Mouse (Mus musculus) left cerebral cortex, adult 18-20 months (tissue): Measurements from ENCODE around the gene Cmya5. TPM values are rescaled to one million over a fixed set of nuclear protein-coding genes. Genes with fewer than 3 reads are reported as not detected.
A peak's percentile ranks its signal among the peaks of the same experiment; 100 is the strongest.

Experiments
- DNase-seq, 2 experiments: peaks; one replicate each; pipeline ENCODE4 v3.0.0; 2021 to 2022; ENCODE audit warnings: low spot score in 2 of 2, mixed read lengths in 1 of 2
- total RNA-seq, 2 experiments: library from RNA; stranded (reverse); gene quantifications; 2 replicates each; pipeline ENCODE4 v1.2.3; 2021

Gene Cmya5
- total RNA-seq, 2 experiments from 2014 or later, result 4.7 to 5.3 TPM

DNA sequence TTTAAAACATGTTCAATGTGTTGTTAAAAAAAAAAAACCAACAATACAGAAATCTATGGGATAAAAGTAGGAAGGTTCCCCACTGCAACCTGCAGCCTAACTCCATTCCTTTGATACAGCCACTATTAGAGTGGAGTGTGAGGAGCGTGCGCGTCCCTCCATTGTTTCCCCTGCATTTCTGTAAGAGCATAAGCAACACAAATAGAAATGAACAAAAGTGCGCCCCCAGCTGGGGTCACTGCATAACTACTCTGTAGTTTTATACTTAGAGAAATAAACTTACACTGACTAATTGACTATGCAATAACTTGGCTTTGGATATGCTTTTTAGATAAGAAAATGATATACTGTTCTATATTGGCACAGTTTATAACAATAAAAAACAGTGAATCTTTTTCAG is 75.0 kb downstream of the Cmya5 start:
- DNase-seq, result no peak

DNA sequence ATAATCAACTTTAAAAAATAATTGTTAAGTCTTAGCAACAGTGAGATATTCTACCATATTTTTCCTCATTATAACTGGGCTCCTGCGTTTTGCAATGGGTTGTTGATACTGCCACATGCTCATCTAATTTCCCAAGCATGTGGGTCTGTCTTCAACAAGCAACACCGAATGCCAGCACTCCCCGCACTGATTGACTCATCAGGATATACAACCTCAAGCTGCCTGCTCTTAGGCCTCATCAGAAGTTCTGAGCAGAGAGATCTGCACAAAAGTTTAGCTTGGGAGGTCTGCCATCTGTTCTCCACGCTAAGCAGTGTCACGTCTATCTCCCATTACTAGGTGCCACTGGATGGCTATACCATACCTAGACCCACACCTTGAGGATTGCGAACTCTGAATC is 76.2 kb downstream of the Cmya5 start:
- no peak for DNase-seq

GRCm38 (mm10) chr13:93062860-93063636 is 81.5 kb downstream of the Cmya5 start:
- DNase-seq, result peak; percentile 50 to 56

- DNase-seq, result no peak
Measured at GRCm38 (mm10) chr13:93061311-93061710, 83.2 kb downstream of the Cmya5 start.

DNA sequence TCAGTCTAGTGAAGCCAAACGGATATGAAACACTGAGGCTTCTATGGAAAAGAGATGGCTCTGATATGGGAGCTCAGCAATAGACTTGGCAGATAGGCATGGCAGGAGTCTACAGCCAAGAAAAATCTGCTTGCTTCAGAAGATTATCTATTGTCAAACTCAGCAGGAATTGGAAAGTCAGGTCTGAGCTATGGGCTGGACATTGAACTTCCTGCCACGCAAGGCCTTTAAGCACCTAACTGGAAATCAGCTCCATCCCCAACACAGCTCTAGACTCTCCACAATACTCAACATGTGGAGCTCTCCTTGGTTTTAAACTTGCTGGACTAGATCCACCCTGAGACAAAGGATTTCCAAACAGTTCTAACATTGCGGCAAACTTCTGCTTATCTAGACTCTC is 84.1 kb downstream of the Cmya5 start:
- no peak for DNase-seq

- peak; percentile 54 to 64 for DNase-seq
Measured at GRCm38 (mm10) chr13:93058551-93059011, 85.9 kb downstream of the Cmya5 start.

- no peak for DNase-seq
Measured at GRCm38 (mm10) chr13:93057492-93058260, 86.8 kb downstream of the Cmya5 start.

DNA sequence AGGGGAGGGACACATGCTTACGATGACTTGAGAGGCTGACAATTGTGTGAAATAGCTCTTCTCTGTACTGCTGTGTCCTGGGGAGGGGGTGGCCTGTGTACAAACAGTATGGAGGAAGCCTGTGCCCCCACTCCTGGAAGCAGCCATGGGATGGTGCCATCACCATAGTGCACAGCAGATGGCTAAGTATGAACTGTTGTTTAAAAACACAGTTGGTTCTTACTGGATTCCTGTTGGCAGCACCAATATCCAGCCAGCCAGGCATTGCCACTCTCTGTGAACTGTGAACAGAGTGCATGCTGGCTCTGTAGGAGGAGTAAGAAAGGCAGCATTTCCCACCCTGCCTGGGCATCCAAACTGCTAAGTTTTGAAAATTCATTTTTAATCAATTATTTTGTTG is 88.4 kb downstream of the Cmya5 start:
- DNase-seq, result peak in 1 of 2 experiments; percentile 29

DNA sequence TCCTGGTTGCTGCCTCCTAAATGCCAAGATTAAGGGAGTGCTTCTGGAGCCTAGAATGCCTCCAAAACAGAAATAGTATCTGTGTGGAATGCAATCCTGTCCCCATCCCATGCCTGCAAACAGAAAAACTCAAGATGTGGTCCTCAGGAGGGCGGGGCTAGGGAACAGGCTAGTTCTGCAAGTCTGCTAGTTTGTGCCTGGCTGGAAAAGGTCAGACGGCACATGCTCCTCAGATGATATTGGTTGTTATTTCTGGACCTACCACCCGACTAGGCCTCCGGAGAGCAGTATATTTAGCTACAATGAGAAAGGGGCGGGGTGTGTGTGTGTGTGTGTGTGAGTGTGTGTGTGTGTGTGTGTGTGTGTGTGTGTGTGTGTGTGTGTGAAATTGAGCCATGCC is 93.0 kb downstream of the Cmya5 start:
- no peak for DNase-seq

GRCm38 (mm10) chr13:93041021-93041420 is 103.5 kb downstream of the Cmya5 start:
- DNase-seq, result no peak

- no peak for DNase-seq
Measured at GRCm38 (mm10) chr13:93036218-93036617, 108.3 kb downstream of the Cmya5 start.

DNA sequence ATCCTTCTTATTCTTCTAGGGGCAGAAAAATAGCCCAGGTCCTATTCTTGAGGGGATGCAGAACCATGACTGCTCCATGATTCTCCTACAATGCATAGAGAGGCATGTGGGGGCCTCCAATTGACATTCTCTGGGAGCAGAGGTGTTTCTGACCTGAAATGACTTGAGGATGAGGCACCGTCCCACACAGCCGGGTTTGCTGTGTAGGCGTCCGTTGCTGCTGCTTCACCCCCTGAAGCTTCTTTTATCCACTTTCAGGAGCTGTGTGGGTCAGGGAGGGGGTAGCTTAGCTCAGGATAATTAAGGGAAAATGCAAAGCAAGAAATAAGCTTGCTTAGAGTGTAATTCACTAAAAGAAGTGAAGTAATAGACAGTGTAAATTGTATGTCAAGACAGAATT is 115.2 kb downstream of the Cmya5 start:
- DNase-seq, result peak in 1 of 2 experiments; percentile 52

DNA sequence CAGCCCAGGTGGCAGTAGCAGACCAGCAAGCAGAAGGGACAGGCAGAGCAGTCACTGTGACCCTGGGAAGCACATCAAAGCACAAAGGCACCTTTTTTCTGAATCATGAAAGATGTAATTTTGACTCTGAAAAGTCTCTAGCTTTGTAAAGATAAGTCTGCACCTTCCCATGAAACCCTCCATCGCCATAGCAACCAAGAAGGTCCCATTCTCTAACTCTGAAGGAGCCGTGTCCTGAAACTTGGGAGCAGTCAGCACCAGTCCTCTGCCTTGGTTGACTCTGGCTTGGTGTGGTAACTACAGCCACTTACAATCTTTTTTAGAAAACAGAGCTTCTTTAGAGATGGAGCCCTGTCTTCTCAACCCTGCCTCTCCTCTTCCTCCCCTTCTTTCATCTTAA is 119.7 kb downstream of the Cmya5 start:
- no peak for DNase-seq

DNA sequence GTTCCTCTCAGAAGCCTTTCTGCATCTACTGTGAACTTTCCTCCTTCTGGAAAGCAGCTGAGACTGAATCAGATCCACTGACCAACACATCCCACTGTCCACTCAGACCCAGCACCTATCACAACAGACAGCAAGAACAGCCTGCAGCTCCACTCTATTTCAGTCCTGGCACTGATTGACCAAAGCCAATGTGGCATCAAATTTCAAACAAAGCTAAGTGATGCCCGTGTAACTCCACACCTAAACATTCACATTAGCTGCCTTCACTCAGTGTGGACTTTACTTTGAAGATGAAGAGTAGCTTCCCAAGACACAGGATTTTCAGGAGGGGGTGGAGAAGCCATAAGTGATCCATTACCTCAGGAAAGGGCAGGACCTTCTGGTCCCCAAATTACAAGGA is 122.4 kb downstream of the Cmya5 start:
- DNase-seq, result no peak

DNA sequence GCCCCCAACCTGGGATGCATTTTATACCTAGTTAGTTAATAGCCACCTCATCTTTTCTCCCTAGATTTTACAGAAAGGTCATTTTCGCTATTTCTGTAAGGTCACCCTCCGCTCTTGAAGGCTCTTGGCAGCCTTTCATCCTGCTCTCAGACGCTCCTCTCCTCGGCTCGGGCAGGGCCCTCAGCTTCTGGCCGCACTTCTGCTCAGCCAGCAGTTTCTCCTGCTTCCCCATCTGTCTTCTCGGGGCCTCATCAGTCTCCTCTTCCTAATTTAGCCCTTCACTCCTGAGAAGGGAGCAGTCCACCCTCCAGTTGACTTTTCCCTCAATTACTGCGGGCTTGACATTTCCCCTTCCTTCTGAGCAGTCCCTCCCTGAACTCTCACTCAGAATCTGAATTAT is 131.6 kb downstream of the Cmya5 start:
- peak in 1 of 2 experiments; percentile 26 for DNase-seq

DNA sequence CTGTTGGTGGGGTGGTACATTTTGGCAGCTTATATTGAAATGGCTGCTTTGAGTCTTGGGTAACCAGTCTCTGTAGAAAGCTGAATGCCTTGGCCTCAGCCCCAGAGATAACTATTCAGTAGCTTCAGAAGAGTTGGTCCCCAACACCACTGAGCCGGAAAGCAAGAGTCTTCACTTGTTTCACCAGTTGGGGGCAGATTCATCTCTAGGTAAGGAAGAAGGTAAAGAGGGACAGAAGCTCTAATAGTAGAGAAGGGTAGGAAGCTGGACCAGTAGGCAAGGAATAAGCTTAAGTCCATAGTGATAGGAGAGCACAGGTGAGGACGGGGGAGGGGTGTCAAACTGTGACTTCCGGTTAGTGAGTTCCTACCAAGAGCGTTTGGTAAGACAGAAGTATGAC is 133.2 kb downstream of the Cmya5 start:
- no peak for DNase-seq

- DNase-seq, result no peak
Measured at GRCm38 (mm10) chr13:93010524-93010923, 134.0 kb downstream of the Cmya5 start.

- no peak for DNase-seq
Measured at GRCm38 (mm10) chr13:93007078-93007477, 137.4 kb downstream of the Cmya5 start.

DNA sequence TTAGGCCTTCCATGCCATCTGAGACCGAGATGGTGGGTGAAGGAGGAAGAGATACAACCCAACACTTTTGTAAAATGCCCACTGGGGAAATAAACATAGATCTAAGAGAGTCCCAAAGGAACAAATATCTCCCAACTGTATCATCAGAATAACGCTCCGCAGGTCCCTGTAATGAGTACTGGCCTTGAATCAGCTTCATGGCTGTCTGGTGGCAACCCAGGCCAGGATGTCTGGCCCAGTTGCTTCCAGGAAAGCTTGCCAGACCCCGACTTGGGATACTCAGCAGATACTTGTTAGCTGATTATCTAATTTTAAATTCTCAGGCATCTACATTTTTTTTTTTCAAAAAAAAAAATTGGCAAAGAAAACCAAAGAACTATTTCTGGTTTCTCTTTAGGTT is 138.2 kb downstream of the Cmya5 start:
- DNase-seq, result no peak

DNA sequence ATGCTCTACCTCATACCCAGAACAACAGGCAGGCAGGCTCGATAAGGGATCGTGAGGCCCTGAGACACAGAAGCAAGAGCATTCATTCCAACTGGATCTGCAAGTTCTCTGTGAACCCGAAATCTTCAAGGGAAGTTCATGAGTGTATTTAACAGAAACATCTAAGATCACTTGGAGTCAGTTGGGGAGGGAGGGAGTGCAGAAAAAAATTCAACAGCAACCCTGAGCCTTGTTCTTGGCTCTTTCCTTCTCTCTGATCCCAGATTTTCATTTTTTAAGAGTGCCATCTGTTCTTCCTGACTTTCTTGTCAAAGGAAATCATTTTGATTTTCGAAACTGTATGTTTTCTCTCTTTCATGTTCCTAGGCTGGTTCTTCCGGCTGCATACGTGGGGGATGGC is 140.5 kb downstream of the Cmya5 start:
- DNase-seq, result no peak

DNA sequence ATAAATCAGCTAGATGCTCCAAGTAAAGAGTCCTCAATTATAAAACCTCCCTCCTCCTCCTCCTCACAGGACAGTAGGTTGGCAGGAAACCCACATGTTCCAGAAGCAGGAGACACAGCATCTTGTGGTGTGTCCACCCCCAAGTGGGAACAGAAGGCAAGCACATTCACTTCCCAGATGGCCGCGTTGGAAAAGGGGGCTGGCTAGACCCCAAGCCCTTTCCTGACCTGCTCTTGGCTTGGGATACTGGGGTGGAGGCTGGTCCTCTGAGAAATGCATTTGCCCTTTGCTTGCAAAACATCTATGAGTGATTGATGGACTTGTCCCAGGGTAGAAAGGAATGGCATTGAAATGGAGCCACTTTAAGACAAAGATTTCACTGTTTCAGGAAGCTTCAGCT is 142.1 kb downstream of the Cmya5 start:
- peak; percentile 56 to 71 for DNase-seq

DNA sequence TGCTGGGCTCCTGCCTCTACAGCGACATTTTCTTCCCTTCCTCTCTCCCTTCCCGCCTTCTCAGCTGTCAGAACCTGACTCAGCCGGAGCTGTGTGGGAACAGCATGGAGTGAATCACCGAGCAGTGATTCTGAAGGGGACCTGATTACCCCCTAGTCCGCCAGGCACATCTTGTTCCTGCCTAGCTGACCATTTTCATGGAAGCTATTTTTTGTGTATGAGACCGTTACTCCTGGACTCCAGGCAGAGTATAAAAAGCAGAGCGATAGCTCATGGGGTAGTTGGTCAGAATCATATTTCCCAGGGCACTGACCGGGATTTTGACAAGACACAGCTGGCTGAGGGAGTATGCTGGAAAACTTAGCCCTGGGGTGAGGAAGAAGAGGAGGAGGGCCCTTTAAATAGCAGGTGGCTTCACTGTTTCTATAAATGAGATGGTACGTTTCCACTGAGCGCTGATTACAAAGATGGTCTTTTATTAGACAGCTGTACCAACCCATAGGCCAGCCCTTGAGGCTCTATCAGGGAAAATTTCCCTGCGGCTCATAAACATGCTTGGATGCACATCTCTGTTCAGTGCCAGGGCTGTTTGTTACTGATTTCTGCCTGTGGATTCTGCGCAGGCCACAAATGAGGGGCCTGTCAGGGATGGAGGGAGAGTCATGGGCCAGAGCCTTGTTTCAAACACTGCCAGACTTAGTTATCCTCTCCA is 143.7 kb downstream of the Cmya5 start:
- peak; percentile 69 to 79 for DNase-seq
